Mouse (Mus musculus) spleen, adult 2 months (tissue): Measurements from ENCODE around the gene Egfem1. TPM values are rescaled to one million over a fixed set of nuclear protein-coding genes. Genes with fewer than 3 reads are reported as not detected.

Source experiments
- DNase-seq, 2 experiments: peaks; one replicate each; pipeline versions ENCODE4 v3.0.0 to v3.0.0-alpha.2; 2012 to 2021; ENCODE audit warnings: low spot score in 2 of 2, low read depth in 1 of 2
- H3K27ac ChIP-seq: fragments of 200-500 bp; 2 replicates; pipeline ENCODE4 v1.5.1; 2012; ENCODE audit warnings: low read length, inconsistent platforms; ENCODE audit not compliant: insufficient read depth
- H3K27me3 ChIP-seq: fragments of 200-500 bp; 2 replicates; pipeline ENCODE4 v1.6.1; 2012; ENCODE audit warnings: mild to moderate bottlenecking, moderate library complexity, low read length, inconsistent platforms; ENCODE audit not compliant: control insufficient read depth, insufficient read depth
- H3K36me3 ChIP-seq: fragments of 200-500 bp; 2 replicates; pipeline ENCODE4 v1.6.1; 2012; ENCODE audit warnings: mild to moderate bottlenecking, low read length, inconsistent platforms; ENCODE audit not compliant: control insufficient read depth, insufficient read depth
- H3K4me1 ChIP-seq: fragments of 200-500 bp; 2 replicates; pipeline ENCODE4 v1.6.1; 2011; ENCODE audit warnings: inconsistent platforms; ENCODE audit not compliant: control insufficient read depth, insufficient read depth, insufficient read length
- H3K4me3 ChIP-seq: fragments of 200-500 bp; 2 replicates; pipeline ENCODE4 v1.5.1; 2011; ENCODE audit warnings: mild to moderate bottlenecking, inconsistent platforms; ENCODE audit not compliant: insufficient read depth, insufficient read length; ENCODE audit errors: extremely low read depth
- CTCF ChIP-seq: fragments of 200-500 bp; IDR thresholded peaks from 2 replicates; pipeline ENCODE4 v1.5.1; 2011; ENCODE audit warnings: mild to moderate bottlenecking, inconsistent platforms; ENCODE audit not compliant: insufficient read depth, insufficient read length, insufficient replicate concordance; ENCODE audit errors: extremely low read depth
- POLR2A ChIP-seq: fragments of 200-500 bp; IDR thresholded peaks from 2 replicates; pipeline ENCODE4 v1.6.1; 2011; ENCODE audit warnings: low read depth, low read length, inconsistent platforms
- WGBS: fragments of 180-500 bp; shearing (Covaris S2); methylation state at CpG from one replicate; pipeline ENCODE4 v1.1.7; 2018; 5-methylcytosine and 5-hydroxymethylcytosine counted together
- polyA plus RNA-seq: library from polyadenylated mRNA; depleted of rRNA; stranded (reverse); fragments of >200 nt; gene quantifications from 2 replicates; pipeline ENCODE4 v1.2.3, GENCODE M21; 2012

Gene Egfem1
- polyA plus RNA-seq, 1 experiment: not detected

DNA sequence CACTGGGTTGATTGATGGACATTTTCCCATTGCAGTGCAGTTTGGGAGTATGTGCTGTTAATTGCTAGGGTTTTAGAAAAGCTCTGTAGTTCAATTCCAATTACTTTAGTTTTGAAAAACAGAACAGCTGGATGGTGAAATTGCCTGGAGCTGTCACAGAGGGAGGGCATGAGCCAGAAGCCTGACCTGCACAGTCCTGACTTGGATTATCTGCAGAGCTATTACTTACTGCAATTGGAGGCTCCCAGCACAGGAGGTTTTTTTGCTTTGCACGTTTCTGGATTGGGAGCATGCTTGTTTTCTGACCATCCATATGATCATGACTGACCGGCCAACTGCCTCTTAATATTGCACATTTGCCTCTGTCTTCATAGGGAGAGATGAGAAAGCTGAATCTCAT is 299.4 kb downstream of the Egfem1 start:
- no peak for TF ChIP-seq POLR2A
- no peak for TF ChIP-seq CTCF
- no peak for DNase-seq

DNA sequence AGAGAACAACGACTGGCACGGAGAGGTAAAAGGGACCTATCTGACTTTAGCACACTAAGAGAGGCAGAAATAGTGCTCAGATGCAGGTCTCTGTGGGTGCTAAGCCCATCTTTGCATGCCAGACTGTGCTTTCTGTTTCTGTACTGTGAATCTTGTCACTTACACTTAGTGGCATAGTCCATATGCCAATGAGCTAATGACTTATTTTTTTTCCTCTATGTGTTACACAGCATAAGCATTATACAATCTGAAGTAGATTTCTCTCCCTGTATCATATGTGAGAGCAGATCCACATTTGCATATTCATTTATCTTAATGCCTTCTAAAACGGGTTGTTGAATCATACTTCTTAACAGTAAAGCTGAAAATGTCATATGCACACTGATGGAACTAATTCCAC is 317.2 kb downstream of the Egfem1 start:
- Histone ChIP-seq H3K4me3 (no peak overlapping the region), H3K27me3 (no peaks in the 10 kb centered on the region), H3K4me1 (no peaks in the 10 kb centered on the region), H3K36me3 (no peaks in the 10 kb centered on the region), H3K27ac (no peak overlapping the region)
- 76% methylated on average over 3 of the region's 3 CpGs for WGBS
- no peak for TF ChIP-seq CTCF
- TF ChIP-seq POLR2A: no peak
- no peak for DNase-seq

More for the DNA sequence above, 299.4 kb downstream of the Egfem1 start:
- no peak overlapping the region for H3K4me3 ChIP-seq
- no peaks in the 10 kb centered on the region for H3K36me3 ChIP-seq
- WGBS: 82% methylated on average over 2 of the region's 2 CpGs
- H3K27me3 ChIP-seq: no peaks in the 10 kb centered on the region
- H3K27ac ChIP-seq: no peak overlapping the region
- H3K4me1 ChIP-seq: no peaks in the 10 kb centered on the region

DNA sequence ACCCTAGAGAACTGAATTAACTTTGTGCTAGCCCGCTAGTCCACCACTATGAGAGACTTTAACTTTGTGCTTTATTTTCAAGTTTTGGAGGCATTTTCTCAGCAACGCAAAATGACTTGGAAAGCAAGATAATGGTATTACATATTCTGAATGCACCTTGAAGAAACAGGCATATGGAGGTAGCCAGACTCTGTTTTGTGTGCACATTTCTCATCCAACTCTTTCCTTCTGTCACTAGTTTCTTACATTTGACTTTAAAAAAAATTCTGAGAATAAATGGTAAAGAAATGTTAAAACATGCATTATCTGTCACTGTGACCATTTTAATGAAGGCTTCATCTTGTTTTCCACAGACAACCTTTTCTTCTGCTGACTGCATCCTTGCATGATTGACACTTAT is 339.8 kb downstream of the Egfem1 start:
- WGBS: 83% methylated on average over 2 of the region's 2 CpGs
- no peaks in the 10 kb centered on the region for H3K27me3 ChIP-seq
- H3K4me1 ChIP-seq: no peaks in the 10 kb centered on the region
- no peaks in the 10 kb centered on the region for H3K36me3 ChIP-seq
- H3K4me3 ChIP-seq: no peak overlapping the region
- DNase-seq: no peak
- H3K27ac ChIP-seq: no peak overlapping the region
- TF ChIP-seq CTCF (no peak), POLR2A (no peak)

DNA sequence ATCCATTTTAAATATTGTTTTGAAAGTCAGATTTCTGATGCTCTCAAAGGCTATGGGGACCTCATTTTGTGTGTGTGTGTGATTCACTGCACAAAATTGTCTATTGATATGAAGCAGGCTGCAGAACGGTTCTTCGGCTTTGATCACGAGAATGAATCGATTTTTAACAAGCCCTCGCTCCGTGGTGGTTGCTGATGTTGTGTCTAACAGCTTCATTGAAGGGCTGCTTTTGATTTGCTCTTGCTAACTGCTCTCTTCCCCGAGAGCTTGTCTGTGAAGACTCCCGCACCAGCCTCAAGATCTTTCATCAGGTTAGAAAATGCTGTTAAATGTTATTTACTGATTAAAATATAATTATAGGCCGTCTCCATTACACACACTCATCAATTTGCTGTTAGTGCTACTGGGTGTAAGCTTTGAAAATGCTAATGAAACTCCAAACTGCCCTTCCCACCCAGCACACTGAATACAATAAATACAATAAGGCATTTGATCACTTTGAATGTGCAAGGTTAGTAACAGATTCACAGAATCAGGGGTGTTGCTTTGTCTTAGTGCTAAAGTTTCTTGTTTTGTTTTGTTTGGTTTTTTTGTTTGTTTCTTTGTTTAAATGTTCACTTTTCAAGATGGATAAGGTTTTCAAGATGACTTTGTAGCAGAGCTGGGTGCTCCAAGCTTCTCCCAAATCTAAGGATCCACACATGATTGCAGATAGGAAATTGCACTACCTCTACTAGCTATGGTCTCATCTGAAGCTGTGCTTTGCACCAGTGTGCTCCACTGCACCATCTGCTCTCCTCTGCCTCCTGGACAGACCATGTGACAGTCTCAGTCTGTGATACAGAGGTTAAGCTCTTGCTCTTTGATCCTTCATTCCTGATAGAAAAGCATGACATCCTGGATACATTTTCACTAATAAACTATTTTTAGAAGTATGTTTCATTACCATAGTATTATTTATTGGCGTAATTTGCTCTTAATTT is 350.6 kb downstream of the Egfem1 start:
- TF ChIP-seq POLR2A: no peak
- no peak for TF ChIP-seq CTCF
- Histone ChIP-seq H3K4me3 (no peak overlapping the region), H3K27ac (no peak overlapping the region), H3K4me1 (no peaks in the 10 kb centered on the region), H3K27me3 (no peaks in the 10 kb centered on the region), H3K36me3 (no peaks in the 10 kb centered on the region)
- 85% methylated on average over 10 of the region's 10 CpGs for WGBS
- no peak for DNase-seq

DNA sequence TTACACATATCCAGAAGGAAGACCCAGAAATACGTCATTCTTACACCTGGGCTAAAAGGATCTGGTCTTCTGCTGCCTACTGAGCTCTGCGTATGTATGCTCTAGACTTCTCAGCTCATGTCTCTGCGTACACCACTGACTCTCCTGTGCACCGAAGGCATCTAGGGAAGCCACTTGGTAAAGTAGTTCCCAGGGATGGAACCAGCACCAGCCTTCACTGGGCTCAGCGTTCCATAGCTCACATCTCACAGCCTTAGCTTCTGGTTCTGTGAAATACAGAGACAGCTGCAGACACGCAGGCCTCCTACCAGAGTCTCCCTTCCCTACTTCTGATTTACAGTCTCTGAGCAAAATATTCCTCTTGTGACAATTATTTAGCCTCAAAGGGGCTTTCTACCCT is 361.2 kb downstream of the Egfem1 start:
- no peaks in the 10 kb centered on the region for H3K36me3 ChIP-seq
- H3K4me1 ChIP-seq: no peaks in the 10 kb centered on the region
- TF ChIP-seq CTCF: no peak
- no peak for TF ChIP-seq POLR2A
- DNase-seq: no peak
- H3K27me3 ChIP-seq: no peaks in the 10 kb centered on the region
- H3K27ac ChIP-seq: no peak overlapping the region
- no peak overlapping the region for H3K4me3 ChIP-seq
- 89% methylated on average over 6 of the region's 6 CpGs for WGBS

DNA sequence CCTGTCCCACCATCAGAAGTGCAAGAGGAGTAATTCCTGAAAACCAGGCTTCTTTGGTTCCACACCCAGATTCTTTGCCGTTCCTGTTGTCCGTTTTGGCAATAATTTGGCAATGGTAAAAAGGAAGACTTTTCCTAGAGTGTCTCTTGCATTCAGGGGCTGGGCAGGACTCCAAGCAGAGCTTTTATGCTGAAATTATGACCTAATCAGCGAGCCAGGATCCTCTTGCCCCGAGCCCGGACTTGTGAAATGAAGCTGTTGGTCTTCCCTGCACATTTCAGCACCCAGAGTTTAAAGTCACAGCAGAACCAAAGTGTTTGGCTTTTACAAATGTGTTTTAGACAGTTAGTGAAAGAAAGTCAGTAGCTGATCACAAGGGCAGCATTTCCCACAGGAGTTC is 362.8 kb downstream of the Egfem1 start:
- no peak for DNase-seq

DNA sequence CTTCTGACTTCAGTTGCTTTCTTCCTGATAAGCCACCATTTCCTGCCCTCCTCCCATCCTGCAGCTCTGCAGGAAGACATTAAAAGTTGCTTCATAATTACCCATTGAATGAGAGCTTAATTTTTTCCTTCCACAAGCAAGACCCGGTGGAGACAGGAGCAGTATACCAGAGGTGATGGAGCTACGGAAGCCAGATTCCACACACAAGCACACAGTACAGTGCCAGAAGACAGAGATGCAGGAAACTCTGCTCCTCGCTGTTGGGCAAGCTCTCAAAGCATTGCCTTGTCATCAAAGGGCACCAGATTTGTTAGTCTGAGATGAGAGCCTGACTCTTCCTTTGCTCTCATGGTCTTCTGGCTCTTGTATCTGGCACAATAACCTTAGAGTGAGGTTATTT is 364.3 kb downstream of the Egfem1 start:
- Histone ChIP-seq H3K27me3 (no peaks in the 10 kb centered on the region), H3K36me3 (no peaks in the 10 kb centered on the region), H3K4me3 (no peak overlapping the region), H3K4me1 (no peaks in the 10 kb centered on the region), H3K27ac (no peak overlapping the region)
- TF ChIP-seq POLR2A (no peak), CTCF (no peak)
- 24% methylated on average over 3 of the region's 3 CpGs for WGBS
- DNase-seq: no peak

More for the DNA sequence above, 362.8 kb downstream of the Egfem1 start:
- no peak for TF ChIP-seq CTCF
- TF ChIP-seq POLR2A: no peak
- Histone ChIP-seq H3K4me1 (no peaks in the 10 kb centered on the region), H3K27ac (no peak overlapping the region), H3K4me3 (no peak overlapping the region), H3K27me3 (no peaks in the 10 kb centered on the region), H3K36me3 (no peaks in the 10 kb centered on the region)
- WGBS: 79% methylated on average over 5 of the region's 5 CpGs
